Mouse (Mus musculus) T-helper 17 cell (primary cell): ENCODE measurements at regions not wholly inside any gene's neighbourhood (a gene's known extent, or its start where the extent isn't known, plus 50 kb on each side); places are given as distances from the start of the nearest gene placed in this dataset.

Experiments used
- in situ Hi-C, 2 experiments: fragments of 300-600 bp; cut with MboI, MseI; formaldehyde crosslinking; loops; 1 replicate in 1 of 2; 2 replicates in 1 of 2; pipeline ENCODE4 v1.15.1; 2025; ENCODE audit warnings: high pct_unique_total_duplicates in 2 of 2

GRCm38 (mm10) chr8:79828763-79829542 is 117.3 kb downstream of the Anapc10 start:
- in situ Hi-C loops = loop anchor here in 1 of 2 experiments (10.0 kb wide), 1 partner anchor 914 kb away; no protein-coding TSS in a partner anchor

- in situ Hi-C loops = loop anchor here in 1 of 2 experiments (10.0 kb wide), 1 partner anchor 915 kb away; no protein-coding TSS in a partner anchor
Observed at GRCm38 (mm10) chr8:79829543-79829890, 117.9 kb downstream of the Anapc10 start.

DNA sequence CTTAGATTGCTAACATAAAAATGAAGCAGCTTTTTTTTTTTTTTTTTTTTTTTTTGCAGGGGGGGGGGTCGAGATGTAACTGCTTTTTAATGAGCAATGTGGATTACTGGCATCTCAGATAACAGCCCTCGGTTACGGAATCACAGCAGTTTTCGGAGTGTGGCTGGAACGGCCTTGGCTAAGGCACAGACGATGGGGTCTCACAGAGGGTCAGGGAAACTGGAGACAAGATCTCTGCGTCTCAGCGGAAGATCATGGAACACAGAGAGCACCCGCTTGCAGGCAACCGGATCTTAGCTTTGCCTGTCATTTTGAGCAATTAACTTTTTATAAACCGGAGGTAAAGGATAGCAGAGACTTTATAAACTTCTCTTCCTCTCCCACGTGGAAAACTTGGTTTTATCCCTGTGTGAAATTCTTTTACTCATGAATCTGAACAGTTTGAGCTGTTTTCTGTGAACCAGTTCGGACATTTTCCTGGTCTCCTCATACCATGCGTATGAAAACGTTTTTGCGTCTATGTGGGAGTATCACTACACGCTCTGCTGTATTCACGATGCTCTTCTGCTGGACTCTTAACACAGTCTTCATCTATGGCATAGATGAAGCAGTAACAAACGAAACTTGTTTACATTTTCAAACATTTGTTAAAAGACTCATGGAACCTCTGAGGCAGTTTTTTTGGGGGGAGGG is 118.5 kb downstream of the Anapc10 start:
- in situ Hi-C loops = loop anchor here in 1 of 2 experiments (10.0 kb wide), 1 partner anchor 915 kb away; no protein-coding TSS in a partner anchor

DNA sequence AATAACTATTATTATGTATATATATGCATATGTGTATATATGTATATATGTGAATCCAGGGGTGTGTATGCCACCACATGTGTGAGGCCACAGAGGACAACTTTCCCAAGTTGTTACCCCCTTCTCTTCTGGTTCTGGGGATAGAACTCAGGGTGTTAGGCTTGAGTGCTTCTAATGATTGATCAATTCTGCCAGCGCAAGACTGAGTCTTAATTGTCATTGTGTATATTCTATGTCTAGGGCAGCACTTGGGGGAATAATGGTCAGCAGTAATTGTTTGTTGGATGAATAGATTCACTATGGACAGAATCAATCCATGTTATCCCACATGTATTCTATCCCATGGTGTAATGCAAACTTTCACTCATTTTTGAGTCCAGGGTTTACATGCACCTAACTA is 127.3 kb downstream of the Anapc10 start:
- in situ Hi-C loops = no loop called here

DNA sequence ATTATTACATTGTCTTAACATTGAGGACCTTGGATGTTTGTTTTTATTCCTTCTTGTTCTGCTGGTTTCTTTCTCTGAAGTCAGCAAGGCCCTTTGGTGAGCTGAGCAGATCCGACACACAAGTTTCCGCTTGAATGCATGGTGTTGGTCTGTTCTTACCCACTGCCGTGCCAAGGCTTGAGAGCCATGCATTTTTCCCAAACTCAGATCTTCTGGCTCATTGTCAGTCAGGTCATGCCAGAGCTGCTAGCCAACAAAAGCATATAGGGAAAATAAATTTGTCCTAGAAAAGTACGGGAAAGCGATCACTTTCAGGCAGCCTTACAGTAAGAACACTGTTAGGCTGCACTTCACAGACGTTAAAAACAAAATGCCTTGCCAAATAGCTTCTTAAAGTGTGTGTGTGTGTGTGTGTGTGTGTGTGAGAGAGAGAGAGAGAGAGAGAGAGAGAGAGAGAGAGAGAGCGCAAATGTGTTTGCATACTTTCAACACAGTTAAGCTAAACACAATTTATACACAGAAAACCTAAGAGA is 138.4 kb downstream of the Anapc10 start:
- in situ Hi-C loops = loop anchor here in 1 of 2 experiments (10.0 kb wide), 1 partner anchor 765 kb away; no protein-coding TSS in a partner anchor

GRCm38 (mm10) chr8:79850519-79850918 is 138.9 kb downstream of the Anapc10 start:
- in situ Hi-C loops = loop anchor here in 1 of 2 experiments (10.0 kb wide), 1 partner anchor 766 kb away; no protein-coding TSS in a partner anchor

GRCm38 (mm10) chr8:79872416-79873077 is 160.9 kb downstream of the Anapc10 start:
- in situ Hi-C loops = no loop called here

GRCm38 (mm10) chr8:79907971-79908370 is 149.8 kb downstream of the Hhip start:
- in situ Hi-C loops = no loop called here
